ENCODE assay signal across 25 mouse cellular contexts in the genomic region with DNA sequence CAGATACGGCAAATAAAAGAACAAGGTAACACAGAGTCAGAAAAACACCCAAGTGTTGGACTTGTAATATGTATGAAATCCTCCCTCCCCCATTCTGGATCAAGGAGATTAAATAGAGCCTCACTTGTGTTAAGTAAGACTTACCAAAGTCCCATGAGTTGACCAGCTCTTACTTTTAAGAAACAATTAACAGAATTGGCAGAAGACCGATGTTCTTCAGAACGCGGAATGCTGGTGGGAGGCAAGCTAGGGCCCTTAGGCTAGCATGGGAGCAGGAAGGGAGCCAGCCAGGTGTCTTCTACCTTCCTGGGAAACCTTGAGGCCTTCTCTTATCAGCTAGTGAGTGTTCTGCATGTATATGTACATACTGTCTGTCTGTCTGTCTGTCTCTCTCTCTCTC.
"Had no signal": no experiment of that assay in that cellular context is flagged by ENCODE, and none has a peak within 500 bp of the region (broad histone marks: within the 10 kb centered on the region; RNA-seq: fewer than 3 reads in every experiment).

No protein-coding gene starts in this region.

- H3K4me3 ChIP-seq: heart, embryonic 15.5 days; hindbrain, embryonic 10.5 days; hindbrain, embryonic 12.5 days; intestine, embryonic 15.5 days; kidney, embryonic 15.5 days; layer of hippocampus, adult 2 months; left cerebral cortex, adult 2 months; limb, embryonic 10.5 days; limb, embryonic 12.5 days; liver, embryonic 13.5 days; liver, embryonic 15.5 days had no signal

- H3K36me3 ChIP-seq: intestine, embryonic 15.5 days had no signal

- DNase-seq: forebrain, postnatal 0 days; gastrocnemius, postnatal 14 days; gastrocnemius, postnatal 36 days; heart, adult 18-20 months; heart, postnatal 14 days; heart, postnatal 36 days; liver; liver, embryonic 13.5 days; liver, postnatal 0 days had no signal

- ATAC-seq: forebrain, postnatal 0 days; hindbrain, embryonic 16.5 days; inflammation-experienced regulatory T-cells, adult 6 months; intestine, embryonic 15.5 days; intestine, postnatal 0 days; liver, postnatal 0 days had no signal

- H3K9me3 ChIP-seq: heart, embryonic 15.5 days; hindbrain, embryonic 10.5 days; hindbrain, embryonic 12.5 days; intestine, embryonic 15.5 days; kidney, embryonic 15.5 days; limb, embryonic 10.5 days; limb, embryonic 12.5 days; liver, embryonic 13.5 days; liver, embryonic 15.5 days had no signal

- H3K27ac ChIP-seq: hindbrain, embryonic 10.5 days; hindbrain, embryonic 12.5 days; hindbrain, embryonic 14.5 days; intestine, embryonic 15.5 days; kidney, embryonic 15.5 days; layer of hippocampus, adult 2 months; left cerebral cortex, adult 2 months; limb, embryonic 10.5 days; limb, embryonic 12.5 days; liver, embryonic 13.5 days; liver, embryonic 15.5 days had no signal

- H3K4me1 ChIP-seq: hindbrain, embryonic 10.5 days had no signal

- H3K9ac ChIP-seq: forebrain, postnatal 0 days; heart, embryonic 15.5 days; hindbrain, embryonic 12.5 days; hindbrain, embryonic 14.5 days; intestine, embryonic 15.5 days; kidney, embryonic 15.5 days; limb, embryonic 12.5 days; liver, embryonic 13.5 days; liver, embryonic 15.5 days; liver, postnatal 0 days had no signal

- H3K4me2 ChIP-seq: heart, embryonic 11.5 days; heart, embryonic 15.5 days; hindbrain, embryonic 12.5 days; hindbrain, embryonic 14.5 days; intestine, embryonic 15.5 days; kidney, embryonic 15.5 days; limb, embryonic 12.5 days; liver, embryonic 11.5 days; liver, embryonic 13.5 days; liver, embryonic 15.5 days had no signal

- H3K27me3 ChIP-seq: heart, embryonic 15.5 days; hindbrain, embryonic 12.5 days; intestine, embryonic 15.5 days; kidney, embryonic 15.5 days; limb, embryonic 12.5 days; liver, embryonic 13.5 days; liver, embryonic 15.5 days had no signal
